Mouse (Mus musculus) megakaryocyte, embryonic 14.5 days (primary cell): ENCODE results near the gene Slc16a3. TPM values are rescaled to one million over a fixed set of nuclear protein-coding genes. Genes with fewer than 3 reads are reported as not detected.

Source experiments
- H3K27me3 ChIP-seq: replicated peaks from 2 replicates; pipeline ENCODE3; 2012; ENCODE audit warnings: inconsistent platforms
- H3K36me3 ChIP-seq: replicated peaks from 2 replicates; pipeline ENCODE3; 2012; ENCODE audit warnings: low read length, inconsistent platforms, mixed read lengths
- H3K4me1 ChIP-seq: 2 replicates; pipeline ENCODE4 v1.6.1; 2012; ENCODE audit warnings: inconsistent platforms
- H3K4me3 ChIP-seq: replicated peaks from 2 replicates; pipeline ENCODE3; 2012; ENCODE audit warnings: moderate library complexity, mild to moderate bottlenecking, inconsistent platforms
- H3K9me3 ChIP-seq: 2 replicates; pipeline ENCODE4 v1.6.1; 2012; ENCODE audit warnings: inconsistent platforms
- FLI1 ChIP-seq: IDR thresholded peaks from 2 replicates; pipeline ENCODE4 v1.6.1; 2012; ENCODE audit warnings: low read length, inconsistent platforms, mixed read lengths
- GATA1 ChIP-seq: IDR thresholded peaks from 3 replicates; pipeline ENCODE4 v1.6.1; 2012; ENCODE audit warnings: mixed read lengths, low read length, inconsistent platforms, borderline replicate concordance
- polyA plus RNA-seq: library from polyadenylated mRNA; stranded (reverse); fragments of >175 nt; gene quantifications from 2 replicates; pipeline ENCODE4 v1.2.3, GENCODE M21; 2012; ENCODE audit warnings: low replicate concordance; ENCODE audit not compliant: insufficient read depth

The Slc16a3 gene
- polyA plus RNA-seq, 1 experiment, result 816 TPM

GRCm38 (mm10) chr11:121010044-121010755 lies 61.9 kb downstream of the Slc16a3 start:
- Histone ChIP-seq H3K9me3 (no peaks in the 10 kb centered on the region), H3K36me3 (no peaks in the 10 kb centered on the region), H3K4me3 (no peak overlapping the region), H3K4me1 (peaks cover 28% of the 10 kb centered on the region), H3K27me3 (peaks cover 50% of the 10 kb centered on the region)
- TF ChIP-seq GATA1, result no peak
- no peak for TF ChIP-seq FLI1

Other genes with a start within 250 kb of the Slc16a3 start
- 93.0 and 128 TPM in 2 replicates for gene Cenpx, start 234.7 kb upstream of the Slc16a3 start, polyA plus RNA-seq
- 10.0 and 23.5 TPM in 2 replicates for gene Lrrc45, start 234.6 kb upstream of the Slc16a3 start, polyA plus RNA-seq
- 1.8 and 2.3 TPM in 2 replicates for gene Rac3, start 227.0 kb upstream of the Slc16a3 start, polyA plus RNA-seq
- gene Dcxr, start 221.2 kb upstream of the Slc16a3 start, polyA plus RNA-seq, result 100 and 241 TPM in 2 replicates
- 2.1 TPM in 1 of 2 replicates, not detected in the other for gene Cbr2, start 216.4 kb upstream of the Slc16a3 start, polyA plus RNA-seq
- 601 and 1,141 TPM in 2 replicates for gene Hmga1b, start 185.7 kb upstream of the Slc16a3 start, polyA plus RNA-seq
- gene Rfng, start 164.3 kb upstream of the Slc16a3 start, polyA plus RNA-seq, result 26.0 and 43.8 TPM in 2 replicates
- 13.8 and 27.0 TPM in 2 replicates for gene Gps1, start 164.2 kb upstream of the Slc16a3 start, polyA plus RNA-seq
- gene Dus1l, start 152.1 kb upstream of the Slc16a3 start, polyA plus RNA-seq, result 29.4 and 74.3 TPM in 2 replicates
- 328 and 589 TPM in 2 replicates for gene Fasn, start 123.9 kb upstream of the Slc16a3 start, polyA plus RNA-seq
- gene Ccdc57, start 15.6 kb upstream of the Slc16a3 start, polyA plus RNA-seq, result 2.0 TPM in 1 of 2 replicates, not detected in the other
- gene Csnk1d, start 42.9 kb downstream of the Slc16a3 start, polyA plus RNA-seq, result 152 and 176 TPM in 2 replicates
- gene Cd7, start 90.9 kb downstream of the Slc16a3 start, polyA plus RNA-seq, result 28.5 and 38.2 TPM in 2 replicates
- gene Sectm1b, start 115.1 kb downstream of the Slc16a3 start, polyA plus RNA-seq, result not detected in 2 replicates
- gene Sectm1a, start 132.7 kb downstream of the Slc16a3 start, polyA plus RNA-seq, result not detected in 2 replicates
- gene Tex19.2, start 170.2 kb downstream of the Slc16a3 start, polyA plus RNA-seq, result 0.08 TPM in 1 of 2 replicates, not detected in the other
- gene Tex19.1, start 197.7 kb downstream of the Slc16a3 start, polyA plus RNA-seq, result not detected in 2 replicates
- not detected in 2 replicates for gene Uts2r, start 211.8 kb downstream of the Slc16a3 start, polyA plus RNA-seq